Mouse (Mus musculus) layer of hippocampus, adult 2 months (tissue): Measurements from ENCODE around the gene Pinlyp. TPM values are rescaled to one million over a fixed set of nuclear protein-coding genes. Genes with fewer than 3 reads are reported as not detected.
A peak's percentile ranks its signal among the peaks of the same experiment; 100 is the strongest.

Source experiments
- DNase-seq, 2 experiments: peaks; one replicate each; pipeline ENCODE4 v3.0.0; 2022; ENCODE audit warnings: low spot score in 2 of 2
- H3K27ac ChIP-seq: fragments of 200-600 bp; 2 replicates; pipeline ENCODE4 v1.8.1; 2022
- H3K4me3 ChIP-seq: fragments of 200-600 bp; 2 replicates; pipeline ENCODE4 v1.8.1; 2022; ENCODE audit warnings: mild to moderate bottlenecking
- CTCF ChIP-seq: fragments of 200-600 bp; conservative IDR thresholded peaks from 2 replicates; pipeline ENCODE4 v1.8.1; 2022; ENCODE audit warnings: antibody characterized with exemption, mild to moderate bottlenecking, moderate library complexity
- total RNA-seq, 2 experiments: library from RNA; stranded (reverse); gene quantifications; 2 replicates each; pipeline ENCODE4 v1.2.3; 2021

Pinlyp gene
- total RNA-seq, 2 experiments from 2014 or later, result not detected

DNA sequence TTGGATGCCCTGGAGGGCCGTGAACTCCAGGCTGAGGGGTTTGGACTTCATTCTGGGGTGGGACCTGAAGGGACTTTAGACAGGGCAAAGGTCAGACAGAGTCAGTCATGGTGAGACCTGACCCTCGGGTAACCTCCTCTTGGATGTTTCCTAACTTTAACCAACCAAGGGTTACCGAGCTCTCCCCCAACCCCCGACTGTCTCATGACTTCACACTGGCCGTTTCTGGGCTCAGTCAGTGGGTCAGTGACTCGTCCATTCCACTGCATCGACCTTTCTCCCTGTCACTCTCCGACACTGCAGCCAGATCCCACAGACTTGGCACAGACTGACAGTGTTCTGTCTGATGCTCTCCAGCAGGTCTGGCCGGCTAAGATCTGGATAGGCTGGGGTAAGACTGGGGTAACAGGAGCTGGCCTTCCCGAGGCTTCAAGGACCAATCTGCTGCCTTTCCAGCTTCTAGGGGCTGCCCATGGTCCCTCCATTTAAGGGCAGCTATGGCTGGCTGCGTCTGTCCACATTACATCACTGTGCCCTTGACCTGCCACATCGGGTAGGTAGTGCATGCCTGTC lies 28.4 kb upstream of the Pinlyp start:
- no peak overlapping the region for H3K27ac ChIP-seq
- DNase-seq, result no peak
- TF ChIP-seq CTCF, result no peak
- H3K4me3 ChIP-seq, result no peak overlapping the region

DNA sequence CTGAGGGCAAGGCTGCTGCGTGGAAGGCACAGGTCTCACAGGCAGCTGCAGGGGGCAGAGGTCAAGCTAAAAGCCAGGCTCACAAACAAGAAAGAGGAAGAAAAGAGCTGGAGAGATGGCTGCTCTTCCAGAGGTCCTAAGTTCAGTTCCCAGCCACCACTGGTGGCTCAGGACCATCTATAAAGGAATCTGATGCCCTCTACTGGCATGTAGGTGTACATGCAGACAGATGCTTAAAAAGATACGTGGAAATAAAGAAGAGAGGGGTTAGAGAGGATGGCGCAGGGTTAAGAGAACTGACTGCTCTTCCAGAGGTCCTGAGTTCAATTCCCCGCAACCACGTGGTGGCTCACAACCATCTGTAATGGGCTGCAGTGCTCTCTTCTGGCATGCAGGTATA lies 26.5 kb upstream of the Pinlyp start:
- TF ChIP-seq CTCF, result peak; percentile 70
- DNase-seq, result no peak

GRCm38 (mm10) chr7:24571071-24571470 lies 25.2 kb upstream of the Pinlyp start:
- DNase-seq, result no peak
- H3K27ac ChIP-seq, result no peak overlapping the region
- no peak overlapping the region for H3K4me3 ChIP-seq
- no peak for TF ChIP-seq CTCF

More for the DNA sequence above, 26.5 kb upstream of the Pinlyp start:
- no peak overlapping the region for H3K27ac ChIP-seq
- no peak overlapping the region for H3K4me3 ChIP-seq

- no peak overlapping the region for H3K27ac ChIP-seq
- H3K4me3 ChIP-seq, result no peak overlapping the region
- DNase-seq, result no peak
- no peak for TF ChIP-seq CTCF
Measured at GRCm38 (mm10) chr7:24568512-24568911, 22.6 kb upstream of the Pinlyp start.

GRCm38 (mm10) chr7:24566206-24566605 lies 20.3 kb upstream of the Pinlyp start:
- no peak overlapping the region for H3K4me3 ChIP-seq
- H3K27ac ChIP-seq, result no peak overlapping the region
- no peak for DNase-seq
- TF ChIP-seq CTCF, result no peak

DNA sequence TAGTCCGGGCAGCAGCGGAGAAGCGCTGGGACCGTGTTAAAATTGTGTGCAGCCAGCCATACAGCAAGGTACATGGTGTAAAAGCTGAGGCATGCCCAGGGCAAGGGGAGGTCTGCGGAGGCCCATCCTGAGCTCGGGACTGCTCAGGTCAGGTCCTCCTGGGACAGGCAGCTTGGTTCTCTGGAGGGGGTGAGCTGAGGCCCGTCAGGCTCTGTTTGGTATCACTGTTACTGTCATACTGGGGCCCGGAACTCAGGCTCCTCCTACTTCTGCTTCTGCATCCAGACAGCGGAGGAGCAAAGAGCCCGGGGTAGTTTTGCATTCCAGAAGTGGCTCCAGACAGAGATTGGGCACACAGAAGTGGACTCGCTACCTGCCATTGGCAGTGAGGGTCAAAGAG lies 19.7 kb upstream of the Pinlyp start:
- H3K4me3 ChIP-seq, result no peak overlapping the region
- TF ChIP-seq CTCF, result no peak
- DNase-seq, result no peak
- no peak overlapping the region for H3K27ac ChIP-seq

DNA sequence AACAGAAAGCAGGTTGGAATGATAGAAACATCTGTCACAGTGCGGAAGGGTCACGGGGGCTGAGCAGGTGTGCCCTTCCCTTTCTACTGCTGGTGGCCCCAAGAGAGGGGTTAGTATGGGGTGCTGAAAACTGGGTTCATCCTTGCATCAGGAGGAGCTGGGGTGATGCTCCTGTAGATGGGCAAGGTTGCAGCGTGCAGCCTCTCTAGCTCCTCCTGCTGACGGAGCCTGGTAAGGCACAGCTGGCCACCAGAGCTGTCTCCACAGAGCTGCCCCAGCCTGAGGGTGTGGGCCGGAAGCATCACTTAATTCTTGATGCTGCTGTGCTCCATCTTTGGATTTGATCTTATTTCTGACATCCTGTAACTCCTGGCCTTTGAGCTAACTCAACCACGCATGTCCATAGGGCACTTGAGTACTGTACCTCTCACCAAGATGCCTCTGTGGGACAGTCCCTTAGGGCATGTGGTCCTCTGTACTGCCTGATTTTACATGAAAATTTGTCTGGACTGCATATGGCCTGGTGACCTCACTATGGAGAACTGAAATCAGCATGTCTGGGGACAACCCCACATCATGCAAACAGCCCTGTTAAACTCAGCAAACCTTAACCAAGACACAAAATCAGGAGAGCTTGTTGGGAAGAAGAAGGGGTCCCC lies 18.8 kb upstream of the Pinlyp start:
- peak in 1 of 2 experiments; percentile 73 for DNase-seq
- H3K4me3 ChIP-seq, result no peak overlapping the region
- TF ChIP-seq CTCF, result peak; percentile 92
- H3K27ac ChIP-seq, result no peak overlapping the region

DNA sequence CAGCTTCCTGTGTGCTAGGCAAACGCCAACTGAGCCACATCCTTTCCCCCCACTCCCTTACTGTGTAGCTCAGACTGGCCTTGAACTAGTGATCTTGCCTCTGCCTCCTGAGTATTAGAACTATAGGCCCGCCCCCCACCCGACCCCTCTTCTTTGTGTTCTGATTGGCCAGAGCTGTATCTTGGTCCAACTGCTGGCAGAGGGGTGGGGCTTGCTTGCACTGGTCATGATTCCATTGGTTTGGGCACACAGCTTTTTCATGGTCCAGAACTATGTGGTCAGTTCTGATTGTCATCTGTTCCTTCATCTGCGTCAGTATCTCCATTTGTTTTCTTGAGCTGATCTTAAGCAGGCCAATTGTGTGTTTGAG lies 17.9 kb upstream of the Pinlyp start:
- H3K4me3 ChIP-seq, result no peak overlapping the region
- no peak for TF ChIP-seq CTCF
- DNase-seq, result no peak
- no peak overlapping the region for H3K27ac ChIP-seq

- TF ChIP-seq CTCF, result no peak
- no peak for DNase-seq
- Histone ChIP-seq H3K4me3 (no peak overlapping the region), H3K27ac (no peak overlapping the region)
Measured at GRCm38 (mm10) chr7:24563191-24563836, 17.4 kb upstream of the Pinlyp start.

DNA sequence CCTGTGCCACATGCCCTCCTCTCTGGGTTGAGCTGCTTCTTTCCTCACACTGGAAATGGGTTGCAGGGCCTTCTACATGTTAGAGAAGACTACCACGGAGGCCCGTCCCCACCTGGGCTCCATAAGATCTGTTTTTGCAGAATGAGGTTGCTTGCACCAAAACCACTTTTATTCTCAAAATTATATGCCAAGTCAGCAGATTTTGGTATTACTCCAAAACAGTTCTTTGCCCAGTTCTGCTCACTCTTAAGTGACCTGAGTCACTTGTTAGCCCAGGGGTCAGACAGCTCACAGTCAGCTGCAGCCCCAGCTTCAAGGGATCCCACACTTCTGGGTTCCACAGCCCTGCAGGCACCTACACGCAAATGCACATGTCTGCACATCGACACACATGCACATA lies 15.5 kb upstream of the Pinlyp start:
- no peak for TF ChIP-seq CTCF
- DNase-seq, result no peak
- Histone ChIP-seq H3K27ac (no peak overlapping the region), H3K4me3 (no peak overlapping the region)

DNA sequence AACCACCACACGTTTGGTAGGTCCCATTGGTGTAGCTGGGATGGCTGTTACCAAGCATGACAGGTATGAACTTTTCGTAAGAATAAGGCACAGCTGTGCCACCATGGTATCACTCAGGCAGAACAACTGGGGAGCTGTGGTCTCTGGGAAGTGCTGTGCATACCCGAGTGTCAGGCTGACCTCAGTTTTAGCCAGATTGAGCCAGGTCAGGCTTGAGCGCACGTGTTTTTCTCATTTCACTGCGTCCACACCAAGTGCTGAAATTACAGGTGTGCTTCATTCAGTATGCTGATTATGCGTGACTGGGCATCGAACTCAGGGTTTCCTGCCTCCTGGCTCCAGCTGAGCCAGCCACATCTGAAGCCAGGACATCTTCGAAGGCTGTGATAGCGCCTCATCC lies 9.9 kb upstream of the Pinlyp start:
- H3K4me3 ChIP-seq, result no peak overlapping the region
- no peak for TF ChIP-seq CTCF
- DNase-seq, result no peak
- H3K27ac ChIP-seq, result no peak overlapping the region

DNA sequence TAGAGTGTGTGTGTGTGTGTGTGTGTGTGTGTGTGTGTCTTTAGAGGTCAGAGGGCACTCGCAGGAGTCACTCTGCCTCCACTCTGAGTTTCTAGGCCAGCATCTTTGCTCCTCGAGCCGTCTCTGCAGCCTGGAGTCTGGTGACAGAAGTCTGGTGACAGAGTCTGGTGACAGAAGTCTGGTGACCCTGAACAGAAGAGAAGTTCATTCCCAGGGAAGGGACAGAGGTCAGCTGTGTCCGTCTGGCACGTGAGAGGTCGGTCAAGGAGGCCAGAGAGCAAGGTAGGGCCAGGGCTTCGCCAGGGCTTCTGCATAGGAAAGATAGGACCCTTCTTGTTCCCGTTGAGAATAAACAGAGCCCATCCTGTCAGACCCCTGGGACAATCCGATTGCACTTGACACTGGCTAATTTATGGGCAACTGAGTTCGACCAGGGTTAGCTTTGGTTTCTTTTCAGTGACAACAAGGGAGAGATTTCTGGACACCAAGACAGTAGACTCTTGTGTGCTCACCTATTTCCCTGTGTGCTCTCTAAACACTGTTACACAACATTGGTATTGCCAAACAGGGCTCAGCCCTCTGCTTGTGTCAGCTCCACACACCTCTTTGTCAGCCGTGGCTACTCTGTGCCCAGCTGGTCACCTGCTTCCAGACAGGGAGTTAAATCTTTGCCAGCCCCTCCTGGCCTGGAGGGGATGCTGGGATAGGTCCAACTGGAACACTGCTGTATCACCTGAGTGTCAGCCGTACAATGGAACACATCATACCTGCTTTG lies 6.3 kb upstream of the Pinlyp start:
- no peak for DNase-seq
- no peak for TF ChIP-seq CTCF
- H3K4me3 ChIP-seq, result no peak overlapping the region
- H3K27ac ChIP-seq, result no peak overlapping the region

DNA sequence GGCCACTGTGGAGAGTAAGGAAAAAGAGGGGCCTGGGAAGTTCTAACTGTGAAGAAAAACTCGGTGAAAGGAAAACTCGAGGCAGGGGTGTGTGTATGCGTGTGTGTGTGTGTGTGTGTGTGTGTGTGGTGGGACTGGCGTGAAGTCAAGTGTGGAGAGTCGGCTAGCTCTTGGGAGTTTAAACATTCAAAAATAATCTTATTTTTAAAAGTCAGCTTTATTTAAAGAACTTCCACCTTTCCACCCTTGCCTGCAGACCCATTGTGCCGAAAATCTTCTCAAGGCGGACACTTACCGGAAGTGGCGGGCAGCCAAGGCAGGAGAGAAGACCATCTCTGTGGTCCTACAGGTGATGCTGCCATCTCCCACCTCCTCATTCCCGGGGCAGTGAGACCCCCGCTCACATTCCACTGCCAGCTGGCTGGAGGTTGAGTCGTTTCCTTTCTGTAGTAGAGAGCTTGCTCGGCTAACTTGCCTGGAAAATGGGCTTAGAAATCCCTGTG lies 1.7 kb upstream of the Pinlyp start:
- TF ChIP-seq CTCF, result no peak
- H3K4me3 ChIP-seq, result peak overlapping the region; percentile 82
- peak overlapping the region; percentile 87 for H3K27ac ChIP-seq
- no peak for DNase-seq
